Mouse (Mus musculus) small intestine, adult 2 months (tissue): ENCODE results near the gene Ctsz.

Experiments used
- CTCF ChIP-seq: fragments of 200-500 bp; IDR thresholded peaks from 2 replicates; pipeline ENCODE4 v1.5.1; 2012; ENCODE audit warnings: low read depth, mild to moderate bottlenecking, control low read depth, inconsistent platforms, low read length, moderate library complexity, mixed read lengths; ENCODE audit not compliant: insufficient replicate concordance, insufficient read length; ENCODE audit errors: extremely low read depth
- POLR2A ChIP-seq: fragments of 200-500 bp; IDR thresholded peaks from 2 replicates; pipeline ENCODE4 v1.6.1; 2012; ENCODE audit warnings: low read depth, mild to moderate bottlenecking, control low read depth, inconsistent platforms, low read length, moderate library complexity

DNA sequence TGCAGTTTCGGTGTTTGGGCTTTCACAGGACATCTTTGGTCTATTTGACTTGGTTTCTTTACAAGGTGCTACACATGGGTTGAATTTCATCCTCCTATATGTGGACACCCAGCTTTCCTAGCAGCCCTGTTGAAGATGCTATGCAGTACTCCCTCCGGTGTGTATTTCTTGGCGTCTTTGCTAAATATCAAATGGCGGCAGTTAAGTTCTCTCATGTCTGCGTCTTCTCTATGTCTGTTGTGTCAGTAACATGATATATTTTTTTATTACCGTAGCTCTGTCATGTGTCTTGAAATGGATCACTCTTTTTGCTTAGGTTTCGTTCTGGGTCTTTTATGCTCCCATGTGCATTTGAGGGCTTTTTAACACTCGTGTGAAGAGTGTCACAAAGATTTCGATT, 57.8 kb downstream of the Ctsz start:
- TF ChIP-seq CTCF (no peak), POLR2A (no peak)
